Mouse (Mus musculus) heart, postnatal 0 days (tissue): ENCODE measurements at regions not wholly inside any gene's neighbourhood (a gene's known extent, or its start where the extent isn't known, plus 50 kb on each side); places are given as distances from the start of the nearest gene placed in this dataset.

ENCODE experiments used
- CTCF ChIP-seq: IDR thresholded peaks from 2 replicates; pipeline ENCODE4 v1.5.1; 2016; ENCODE audit warnings: antibody characterized with exemption, control low read depth, low read depth
- EP300 ChIP-seq: IDR thresholded peaks from 2 replicates; pipeline ENCODE4 v1.6.1; 2016; ENCODE audit warnings: antibody characterized with exemption, low read depth

DNA sequence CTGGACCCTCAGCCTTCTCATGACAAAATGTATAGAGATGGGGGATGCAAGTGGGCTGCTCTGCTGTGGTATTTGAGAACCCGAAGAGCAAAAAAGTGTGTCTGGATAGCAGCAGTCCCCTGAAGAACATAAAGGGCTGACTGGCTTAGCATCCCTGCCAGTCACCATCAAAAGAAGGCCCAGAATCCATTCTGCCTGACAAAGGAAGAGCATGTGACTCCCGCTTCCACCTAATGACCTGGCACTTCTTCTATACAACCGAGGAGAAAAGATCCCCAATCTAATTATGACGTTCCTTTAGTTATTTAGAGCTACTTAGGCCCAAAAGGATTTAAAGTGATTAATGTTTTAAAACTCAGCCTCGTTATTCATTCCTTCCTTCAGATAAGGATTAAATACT, 559.0 kb downstream of the Pdcd6ip start:
- TF ChIP-seq EP300 (no peak), CTCF (no peak)
